Mouse (Mus musculus): ENCODE data around the gene Rnf220. TPM values are rescaled to one million over a fixed set of nuclear protein-coding genes. Genes with fewer than 3 reads are reported as not detected.

The Rnf220 gene
- polyA plus RNA-seq, 1 experiment from 2014 or later, result 116 TPM

- no peak overlapping the region for H3K27ac ChIP-seq
- peaks cover 88% of the 10 kb centered on the region for H3K27me3 ChIP-seq
- no peak overlapping the region for H3K4me3 ChIP-seq (replicated peaks)
- H3K4me2 ChIP-seq, result no peak overlapping the region
- ATAC-seq (ENCODE audit: low FRiP score), result no peak
- H3K9ac ChIP-seq, result no peak overlapping the region
- peaks cover 35% of the 10 kb centered on the region for H3K4me1 ChIP-seq
- WGBS, result 94% methylated on average over 9 of the region's 9 CpGs
- H3K36me3 ChIP-seq (replicated peaks), result no peaks in the 10 kb centered on the region
- no peaks in the 10 kb centered on the region for H3K9me3 ChIP-seq
These were observed 178.3 kb downstream of the Rnf220 start for GRCm38 (mm10) chr4:117318508-117318907.

- no peak overlapping the region for H3K4me3 ChIP-seq (replicated peaks)
- H3K9ac ChIP-seq, result no peak overlapping the region
- no peaks in the 10 kb centered on the region for H3K9me3 ChIP-seq
- 0 out of 2 replicates have a peak overlapping the region, but pooled peaks have one; percentile 21 for H3K27ac ChIP-seq
- H3K4me1 ChIP-seq, result peaks cover 36% of the 10 kb centered on the region
- ATAC-seq (ENCODE audit: low FRiP score), result peak; percentile 53; the same call in 1 of the 2 replicates
- H3K27me3 ChIP-seq, result peaks cover 88% of the 10 kb centered on the region
- WGBS, result 23% methylated on average over 18 of the region's 18 CpGs
- no peaks in the 10 kb centered on the region for H3K36me3 ChIP-seq (replicated peaks)
- H3K4me2 ChIP-seq, result peak overlapping the region; percentile 21
These were observed 179.1 kb downstream of the Rnf220 start for GRCm38 (mm10) chr4:117317701-117318190.

- Histone ChIP-seq H3K27me3 (peaks cover 88% of the 10 kb centered on the region), H3K9ac (no peak overlapping the region), H3K4me1 (peaks cover 37% of the 10 kb centered on the region), H3K27ac (no peak overlapping the region), H3K9me3 (no peaks in the 10 kb centered on the region), H3K36me3 (replicated peaks) (no peaks in the 10 kb centered on the region), H3K4me3 (replicated peaks) (no peak overlapping the region), H3K4me2 (no peak overlapping the region)
- WGBS, result 53% methylated on average over 6 of the region's 6 CpGs
- ATAC-seq (ENCODE audit: low FRiP score), result peak; percentile 50; the same call in 1 of the 2 replicates
These were observed 180.1 kb downstream of the Rnf220 start for GRCm38 (mm10) chr4:117316800-117317199.

GRCm38 (mm10) chr4:117314849-117315500 lies 181.9 kb downstream of the Rnf220 start:
- 78% methylated on average over 16 of the region's 16 CpGs for WGBS

GRCm38 (mm10) chr4:117313085-117313424 lies 183.8 kb downstream of the Rnf220 start:
- H3K4me1 ChIP-seq, result peaks cover 32% of the 10 kb centered on the region
- H3K4me2 ChIP-seq, result peak overlapping the region; percentile 13; the same call in 1 of the 2 replicates
- H3K36me3 ChIP-seq (replicated peaks), result no peaks in the 10 kb centered on the region
- no peaks in the 10 kb centered on the region for H3K9me3 ChIP-seq
- no peak overlapping the region for H3K9ac ChIP-seq
- H3K4me3 ChIP-seq (replicated peaks), result no peak overlapping the region
- H3K27ac ChIP-seq, result no peak overlapping the region
- no peak for ATAC-seq (ENCODE audit: low FRiP score)
- WGBS, result 1% methylated on average over 4 of the region's 4 CpGs
- H3K27me3 ChIP-seq, result peaks cover 75% of the 10 kb centered on the region

More at GRCm38 (mm10) chr4:117314849-117315500, 181.9 kb downstream of the Rnf220 start:
- Histone ChIP-seq H3K9ac (no peak overlapping the region), H3K9me3 (no peaks in the 10 kb centered on the region), H3K4me1 (peaks cover 36% of the 10 kb centered on the region), H3K27me3 (peaks cover 90% of the 10 kb centered on the region), H3K4me2 (no peak overlapping the region), H3K36me3 (replicated peaks) (no peaks in the 10 kb centered on the region), H3K27ac (no peak overlapping the region), H3K4me3 (replicated peaks) (no peak overlapping the region)
- no peak for ATAC-seq (ENCODE audit: low FRiP score)

- Histone ChIP-seq H3K27ac (no peak overlapping the region), H3K4me3 (replicated peaks) (peak overlapping the region; percentile 7; the same call in 1 of the 2 replicates), H3K4me2 (peak overlapping the region; percentile 13; the same call in 1 of the 2 replicates), H3K9ac (0 out of 2 replicates have a peak overlapping the region, but pooled peaks have one; percentile 12), H3K27me3 (peaks cover 73% of the 10 kb centered on the region), H3K36me3 (replicated peaks) (no peaks in the 10 kb centered on the region), H3K9me3 (no peaks in the 10 kb centered on the region), H3K4me1 (peaks cover 27% of the 10 kb centered on the region)
- no peak for ATAC-seq (ENCODE audit: low FRiP score)
- WGBS, result 2% methylated on average over 25 of the region's 26 CpGs
These were observed 184.3 kb downstream of the Rnf220 start for GRCm38 (mm10) chr4:117312416-117313084.

- Histone ChIP-seq H3K4me1 (peaks cover 21% of the 10 kb centered on the region), H3K36me3 (replicated peaks) (no peaks in the 10 kb centered on the region), H3K9me3 (no peaks in the 10 kb centered on the region), H3K27ac (no peak overlapping the region), H3K4me2 (no peak overlapping the region), H3K27me3 (peaks cover 73% of the 10 kb centered on the region), H3K4me3 (replicated peaks) (no peak overlapping the region), H3K9ac (no peak overlapping the region)
- 49% methylated on average over 5 of the region's 5 CpGs for WGBS
- no peak for ATAC-seq (ENCODE audit: low FRiP score)
These were observed 185.0 kb downstream of the Rnf220 start for GRCm38 (mm10) chr4:117311891-117312290.

GRCm38 (mm10) chr4:117309427-117309826 lies 187.4 kb downstream of the Rnf220 start:
- Histone ChIP-seq H3K4me2 (no peak overlapping the region), H3K27me3 (peaks cover 78% of the 10 kb centered on the region), H3K9me3 (no peaks in the 10 kb centered on the region), H3K4me1 (peaks cover 16% of the 10 kb centered on the region), H3K4me3 (replicated peaks) (no peak overlapping the region), H3K27ac (no peak overlapping the region), H3K9ac (no peak overlapping the region), H3K36me3 (replicated peaks) (no peaks in the 10 kb centered on the region)
- WGBS, result 95% methylated on average over 1 of the region's 1 CpGs
- ATAC-seq (ENCODE audit: low FRiP score), result no peak

- H3K9me3 ChIP-seq, result no peaks in the 10 kb centered on the region
- H3K4me2 ChIP-seq, result no peak overlapping the region
- H3K27ac ChIP-seq, result no peak overlapping the region
- H3K36me3 ChIP-seq (replicated peaks), result no peaks in the 10 kb centered on the region
- no peak overlapping the region for H3K4me3 ChIP-seq (replicated peaks)
- 54% methylated on average over 6 of the region's 6 CpGs for WGBS
- no peak for ATAC-seq (ENCODE audit: low FRiP score)
- no peak overlapping the region for H3K9ac ChIP-seq
- H3K4me1 ChIP-seq, result peaks cover 21% of the 10 kb centered on the region
- H3K27me3 ChIP-seq, result peaks cover 78% of the 10 kb centered on the region
These were observed 189.6 kb downstream of the Rnf220 start for GRCm38 (mm10) chr4:117307270-117307669.

- 67% methylated on average over 6 of the region's 7 CpGs for WGBS
- no peak for ATAC-seq (ENCODE audit: low FRiP score)
- H3K4me2 ChIP-seq, result no peak overlapping the region
- H3K4me1 ChIP-seq, result peaks cover 22% of the 10 kb centered on the region
- no peaks in the 10 kb centered on the region for H3K9me3 ChIP-seq
- no peak overlapping the region for H3K9ac ChIP-seq
- no peak overlapping the region for H3K4me3 ChIP-seq (replicated peaks)
- H3K36me3 ChIP-seq (replicated peaks), result no peaks in the 10 kb centered on the region
- H3K27ac ChIP-seq, result no peak overlapping the region
- H3K27me3 ChIP-seq, result peaks cover 78% of the 10 kb centered on the region
These were observed 191.4 kb downstream of the Rnf220 start for GRCm38 (mm10) chr4:117305461-117305860.

GRCm38 (mm10) chr4:117304239-117305025 lies 192.4 kb downstream of the Rnf220 start:
- Histone ChIP-seq H3K4me1 (peaks cover 22% of the 10 kb centered on the region), H3K36me3 (replicated peaks) (no peaks in the 10 kb centered on the region), H3K9me3 (no peaks in the 10 kb centered on the region), H3K27me3 (peaks cover 80% of the 10 kb centered on the region), H3K9ac (peak overlapping the region; percentile 56), H3K27ac (no peak overlapping the region), H3K4me3 (replicated peaks) (peak overlapping the region; percentile 43), H3K4me2 (peak overlapping the region; percentile 77)
- 3% methylated on average over 53 of the region's 54 CpGs for WGBS
- peak; percentile 54 for ATAC-seq (ENCODE audit: low FRiP score)

All from forebrain, embryonic 12.5 days (tissue).